Mouse (Mus musculus) olfactory bulb, adult 2 months (tissue): ENCODE results near the gene Dchs2.

Experiments
- CTCF ChIP-seq: fragments of 200-500 bp; IDR thresholded peaks from 2 replicates; pipeline ENCODE4 v1.5.1; 2012; ENCODE audit warnings: low read depth, mild to moderate bottlenecking, low read length, moderate library complexity; ENCODE audit not compliant: insufficient read depth
- POLR2A ChIP-seq: fragments of 200-500 bp; IDR thresholded peaks from 2 replicates; pipeline ENCODE4 v1.6.1; 2012; ENCODE audit warnings: mild to moderate bottlenecking, low read depth, low read length, moderate library complexity; ENCODE audit not compliant: insufficient read depth

- TF ChIP-seq POLR2A (no peak), CTCF (no peak)
These were observed 172.1 kb downstream of the Dchs2 start for GRCm38 (mm10) chr3:83299783-83300382.
